Mouse (Mus musculus) hindlimb bud, embryonic 11.5 days (tissue): Measurements from ENCODE around the gene Lingo3.
"Not testable (repeated sequence)": the region's sequence is repeated elsewhere in the genome, so short reads cannot be mapped to it uniquely, and the experiment has no call there.

Experiments used
- DNase-seq: peaks from one replicate; pipeline ENCODE4 v3.0.0-alpha.2; 2012; ENCODE audit warnings: low read depth, low spot score; ENCODE audit errors: extremely low spot score

Lingo3 gene

DNA sequence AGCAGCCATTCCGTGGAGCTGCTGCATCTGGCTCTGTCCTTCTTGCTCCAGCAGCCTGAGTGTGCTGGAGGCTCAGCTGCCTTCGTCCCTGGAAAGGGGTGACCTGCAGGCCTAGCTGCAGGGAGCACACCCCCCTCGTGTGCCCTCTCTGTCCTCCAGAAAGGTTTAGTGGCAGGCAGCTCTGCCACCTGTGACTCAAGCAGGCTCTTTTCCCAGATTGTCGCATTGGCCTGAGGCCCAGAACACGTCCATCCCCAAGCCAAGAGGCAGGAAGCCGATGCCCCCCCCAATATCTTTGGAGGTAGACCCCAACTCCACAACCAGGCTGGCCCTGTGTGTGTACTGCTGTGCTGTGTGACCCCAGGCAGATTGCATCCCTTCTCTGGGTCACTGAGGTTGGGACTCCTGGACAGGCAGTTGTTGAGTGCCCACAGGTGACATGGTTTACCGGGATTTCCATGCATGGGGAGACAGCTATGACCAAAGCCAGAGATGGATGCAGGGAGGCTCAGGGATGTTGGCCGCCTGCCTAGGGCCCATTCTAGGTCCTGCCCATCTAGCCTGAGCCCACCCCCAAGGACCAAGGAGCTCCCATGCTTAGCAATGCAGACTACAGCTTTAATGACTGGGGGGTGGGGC, 1.3 kb upstream of the Lingo3 start:
- no peak for DNase-seq

DNA sequence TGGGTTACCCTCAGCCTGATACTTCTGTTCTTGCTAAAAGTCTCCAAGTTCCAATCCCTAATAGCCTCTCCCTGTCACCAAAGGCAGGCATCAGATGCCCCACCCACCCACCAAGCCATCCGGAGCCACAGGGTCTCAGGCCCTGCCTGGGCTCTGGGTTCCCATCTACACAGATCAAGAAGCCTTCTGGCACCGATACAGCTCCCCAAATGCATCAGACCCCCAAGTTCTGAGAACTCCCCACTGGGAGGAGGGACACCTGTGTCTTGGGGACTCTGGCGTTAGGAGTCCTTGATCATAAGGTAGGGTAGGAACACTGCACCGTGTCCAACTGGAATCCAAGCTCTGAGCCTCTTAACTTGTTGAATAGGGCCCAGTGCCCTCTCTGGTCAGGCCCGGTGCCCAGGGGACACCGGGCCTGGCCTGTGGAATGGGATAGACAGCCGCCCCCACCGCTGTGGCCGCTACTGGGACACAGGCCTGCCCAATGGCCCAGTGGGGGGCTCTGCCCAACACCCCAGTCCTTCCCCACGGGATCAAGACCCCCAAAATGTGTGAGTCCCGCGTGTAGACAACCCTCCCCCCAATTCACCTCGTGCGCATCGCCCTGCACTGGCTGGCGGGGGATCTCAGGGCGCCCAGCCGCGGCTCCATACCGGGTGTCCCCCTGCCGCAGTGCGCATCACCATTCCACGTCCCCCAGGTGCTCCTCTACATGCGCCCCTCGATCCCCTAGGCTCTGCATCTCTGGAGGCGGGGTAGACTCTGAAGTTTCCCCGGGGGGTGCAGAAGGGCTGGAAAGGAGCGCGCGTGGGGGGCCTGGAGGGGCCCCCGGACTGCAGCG, 530 bp downstream of the Lingo3 start:
- DNase-seq = no peak

GRCm38 (mm10) chr10:80842334-80842733, 1.5 kb downstream of the Lingo3 start:
- no peak for DNase-seq

- no peak for DNase-seq
Observed at GRCm38 (mm10) chr10:80841685-80842084, 2.2 kb downstream of the Lingo3 start.

DNA sequence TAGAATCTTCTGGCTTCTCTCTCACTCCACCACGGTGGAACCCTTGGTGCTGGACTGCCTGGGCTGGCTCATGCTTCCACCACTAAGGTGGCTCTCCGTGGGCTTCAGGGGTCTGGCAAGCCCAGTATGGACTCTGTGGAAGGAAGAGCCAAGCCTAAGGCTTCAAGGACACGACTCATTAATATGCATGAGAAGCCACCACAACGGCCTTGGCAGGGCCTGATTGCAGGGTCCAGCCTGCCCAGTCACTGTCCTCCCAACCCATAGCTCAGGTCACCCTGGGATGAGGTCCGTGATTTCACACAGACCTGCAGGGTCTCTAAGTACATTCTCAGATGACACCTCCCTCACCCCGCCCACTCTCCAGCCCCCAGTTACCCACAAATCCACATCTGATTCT, 4.0 kb downstream of the Lingo3 start:
- no peak for DNase-seq

DNA sequence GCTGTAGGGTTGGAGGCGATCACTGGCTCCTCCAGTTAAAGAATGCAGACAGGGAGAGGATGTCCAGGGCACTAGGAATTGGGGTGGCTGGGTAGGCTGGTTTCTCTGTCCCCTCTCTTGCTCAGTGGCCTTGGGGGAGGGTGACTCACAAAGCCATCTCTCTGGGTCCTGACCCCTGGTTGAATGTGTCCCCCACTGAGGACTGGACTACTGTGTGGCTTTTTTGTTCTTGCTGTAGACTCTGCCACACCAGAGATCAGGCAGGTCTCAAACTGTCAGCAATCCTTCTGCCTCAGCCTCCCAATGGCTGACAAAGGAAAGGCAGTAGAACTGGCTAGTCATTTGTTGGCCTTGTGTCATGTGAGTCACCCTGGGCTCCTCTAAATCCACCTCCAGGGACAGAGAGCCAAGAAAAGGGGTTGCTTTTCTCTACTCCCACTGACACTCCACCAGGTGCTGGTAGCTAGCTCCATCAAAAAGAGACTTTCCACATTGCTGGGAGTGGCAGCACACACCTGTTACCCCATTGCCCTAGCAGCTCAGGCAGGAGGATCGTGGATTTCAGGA, 5.4 kb downstream of the Lingo3 start:
- DNase-seq = no peak

GRCm38 (mm10) chr10:80837827-80838226, 6.0 kb downstream of the Lingo3 start:
- DNase-seq = no peak

- DNase-seq = no peak
Observed at GRCm38 (mm10) chr10:80836949-80837379, 6.9 kb downstream of the Lingo3 start.

- DNase-seq = no peak
Observed at GRCm38 (mm10) chr10:80835617-80836016, 8.2 kb downstream of the Lingo3 start.

DNA sequence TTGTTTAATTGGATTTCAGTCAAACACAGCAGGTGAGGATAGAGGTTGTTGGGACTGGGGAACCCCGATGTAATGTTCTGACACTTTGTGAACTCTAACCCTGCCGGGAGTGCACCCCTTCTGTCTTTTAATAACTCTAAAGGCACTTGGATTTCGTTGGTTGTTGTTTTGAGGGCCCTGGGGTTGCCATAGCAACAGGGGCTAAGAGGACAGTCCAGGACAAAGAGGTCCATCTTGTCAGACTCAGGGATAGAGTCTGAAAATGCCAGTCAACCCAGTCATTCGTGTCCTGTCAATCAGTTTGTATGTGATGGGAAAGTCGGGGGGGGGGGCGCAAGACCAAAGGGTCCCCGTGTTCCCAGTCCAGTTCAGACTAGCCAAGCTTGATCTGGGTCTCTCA, 11.0 kb downstream of the Lingo3 start:
- no peak for DNase-seq

DNA sequence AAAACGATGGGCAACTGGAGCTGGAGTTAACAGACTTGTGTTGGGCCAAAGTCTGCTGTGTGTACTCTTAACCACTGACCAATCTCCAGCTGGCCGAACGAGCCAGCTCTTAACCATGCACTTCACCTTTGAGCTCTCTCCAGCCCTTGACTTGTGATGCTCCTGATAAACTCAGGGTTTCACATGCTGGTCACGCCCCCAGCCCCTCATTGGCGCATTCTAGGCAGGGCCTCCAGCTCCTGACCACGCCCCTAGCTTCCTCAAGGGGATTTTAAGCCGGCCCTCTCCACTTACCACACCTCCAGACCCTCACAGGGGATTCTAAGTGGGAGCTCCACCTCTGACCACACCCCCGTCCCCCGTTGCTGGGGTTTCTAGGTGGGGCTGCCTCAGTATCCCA, 12.7 kb downstream of the Lingo3 start:
- DNase-seq = no peak

GRCm38 (mm10) chr10:80829359-80830278, 14.2 kb downstream of the Lingo3 start:
- DNase-seq = no peak

DNA sequence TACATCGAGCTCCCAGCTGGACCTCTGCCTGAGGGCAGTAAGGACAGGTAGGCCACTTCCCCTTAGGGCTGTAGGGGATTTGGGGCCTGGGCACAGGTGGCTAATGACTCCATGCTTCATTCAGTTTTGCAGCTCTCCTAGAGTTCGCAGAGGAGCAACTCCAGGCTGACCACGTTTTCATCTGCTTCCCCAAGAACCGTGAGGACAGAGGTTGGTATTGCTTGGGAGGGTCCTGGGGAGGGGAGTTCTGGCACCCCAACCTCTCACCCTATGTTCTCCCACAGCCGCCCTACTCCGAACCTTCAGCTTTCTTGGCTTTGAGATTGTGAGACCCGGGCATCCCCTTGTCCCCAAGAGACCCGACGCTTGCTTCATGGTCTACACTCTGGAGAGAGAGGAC, 15.3 kb downstream of the Lingo3 start:
- not testable (repeated sequence) for DNase-seq

DNA sequence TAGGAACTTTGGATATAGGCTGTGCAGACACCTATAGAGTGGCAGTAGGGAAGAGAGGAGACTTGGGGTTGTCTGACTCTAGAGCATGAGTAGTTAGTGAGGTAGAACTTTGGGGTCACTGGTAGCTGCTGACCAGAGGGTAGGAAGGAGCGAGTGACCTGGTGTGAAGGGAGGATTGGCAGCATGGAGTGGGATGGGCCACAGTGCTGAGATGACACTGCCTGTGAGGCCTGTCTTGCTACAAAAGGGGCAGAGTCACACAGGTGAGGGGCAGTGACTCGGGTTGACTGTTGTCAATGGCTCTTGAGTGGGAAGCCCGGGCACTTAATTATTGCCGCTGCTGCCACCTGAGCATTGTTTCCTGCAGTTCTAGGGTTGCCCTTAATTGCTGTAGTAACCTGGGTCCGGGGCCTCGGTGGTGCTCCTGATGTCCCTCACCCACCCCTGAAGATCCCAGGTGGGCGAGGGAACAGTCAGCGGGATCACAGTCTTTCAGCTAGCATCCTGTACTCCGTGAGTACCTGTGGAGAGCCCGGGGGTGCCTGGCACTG, 15.9 kb downstream of the Lingo3 start:
- no peak for DNase-seq

- DNase-seq = no peak
Observed at GRCm38 (mm10) chr10:80827063-80827869, 16.6 kb downstream of the Lingo3 start.

DNA sequence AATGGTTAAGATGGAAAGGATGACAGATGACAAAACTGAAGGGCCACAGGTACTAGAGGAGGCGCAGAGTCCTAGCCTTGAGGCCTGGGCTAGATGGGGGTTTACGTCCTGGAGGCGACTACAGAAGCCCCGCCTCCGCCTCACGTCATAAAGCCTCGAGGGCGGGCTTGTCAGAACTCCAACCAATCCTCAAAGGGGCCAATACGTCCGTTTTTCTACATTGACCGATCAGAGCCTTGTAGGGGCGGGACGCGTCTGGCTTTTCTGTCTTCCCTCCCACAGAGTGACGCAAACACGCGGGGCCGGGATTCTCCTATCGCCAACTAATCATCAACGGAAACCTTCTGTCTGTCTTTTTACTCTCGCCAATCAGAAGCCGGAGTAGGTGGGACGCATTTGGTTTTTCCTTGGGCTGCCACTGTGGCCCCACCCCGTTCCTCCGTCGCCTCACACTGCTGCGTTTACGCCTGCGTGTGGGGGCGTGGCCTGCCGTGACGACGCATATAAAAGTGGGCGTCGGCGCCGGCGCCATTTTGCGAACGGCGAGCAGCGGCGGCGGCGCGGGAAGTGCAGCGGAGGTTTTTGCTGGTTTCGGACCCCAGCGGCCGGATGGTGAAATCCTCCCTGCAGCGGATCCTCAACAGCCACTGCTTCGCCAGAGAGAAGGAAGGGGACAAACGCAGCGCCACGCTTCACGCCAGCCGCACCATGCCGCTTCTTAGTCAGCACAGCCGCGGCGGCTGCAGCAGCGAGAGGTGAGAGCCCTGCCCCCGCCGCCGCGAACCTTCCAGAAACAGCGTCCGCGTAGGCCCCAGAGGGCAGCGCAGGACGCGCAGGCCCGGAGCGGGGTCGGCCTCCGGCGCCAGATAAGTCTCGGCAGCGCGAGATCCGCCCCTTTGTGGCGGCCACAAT, 17.4 kb downstream of the Lingo3 start, which contains the start of gene Oaz1:
TSS of gene Oaz1 (plus strand) at position 506 of the 912 bp plus-strand sequence.
- DNase-seq = peak; percentile 98

DNA sequence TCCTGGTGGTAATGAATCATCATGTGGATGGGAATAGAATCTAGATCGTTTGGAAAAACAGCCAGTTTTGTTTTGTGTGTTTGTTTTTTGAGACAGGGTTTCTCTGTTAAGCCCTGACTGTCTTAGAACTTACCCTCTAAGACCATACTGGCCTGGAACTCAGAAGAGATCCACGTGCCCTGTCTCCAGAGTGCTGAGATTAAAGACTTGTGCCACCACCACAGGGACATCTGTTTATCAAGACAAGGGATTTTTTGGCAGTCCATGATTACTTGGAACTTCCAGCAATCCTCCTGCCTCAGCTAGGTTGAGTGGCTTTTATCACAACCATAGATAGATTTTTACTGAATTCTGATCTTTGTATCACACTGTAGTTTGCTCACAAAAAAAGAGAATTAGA, 19.0 kb downstream of the Lingo3 start:
- no peak for DNase-seq

DNA sequence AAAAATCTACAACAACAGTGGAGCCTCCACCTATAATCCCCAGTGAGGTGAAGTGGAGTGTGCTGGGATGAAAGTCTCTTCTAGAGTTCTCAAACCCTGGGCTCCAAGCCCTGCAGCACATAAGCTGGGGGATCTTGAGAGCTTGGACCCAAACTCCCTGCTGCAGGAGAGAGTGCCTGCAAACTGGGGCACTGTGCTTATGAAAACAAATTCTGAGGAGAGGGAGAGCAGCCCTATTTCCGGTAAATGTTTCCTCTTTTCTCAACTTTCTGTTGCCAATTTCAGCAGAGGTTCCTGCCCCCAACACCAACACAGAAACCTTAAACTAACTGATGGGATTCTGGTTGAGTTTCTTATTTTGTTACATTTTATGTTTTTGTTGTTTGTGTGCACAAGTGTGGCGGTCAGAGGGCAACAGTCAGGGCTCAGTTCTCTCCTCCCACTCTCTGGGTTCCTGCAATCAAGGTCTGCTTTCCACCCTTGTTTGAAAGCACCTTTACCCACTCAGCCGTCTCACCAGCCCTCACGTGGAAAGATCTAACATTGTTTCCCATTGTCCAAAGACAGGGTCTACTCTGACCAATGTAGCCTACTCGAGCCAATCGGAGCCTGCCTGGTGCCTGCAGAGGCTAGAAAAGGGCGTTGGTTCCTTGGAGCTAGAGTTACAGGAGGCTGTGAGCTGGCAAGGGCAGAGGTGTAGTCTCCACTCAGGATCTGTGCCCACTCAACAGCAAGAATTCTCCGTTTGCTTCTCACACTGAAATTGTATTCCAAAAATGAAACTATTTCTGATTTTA, 19.8 kb downstream of the Lingo3 start:
- no peak for DNase-seq
